Mouse (Mus musculus) stomach, postnatal 0 days (tissue): ENCODE measurements around the gene Gm47791. TPM values are rescaled to one million over a fixed set of nuclear protein-coding genes. Genes with fewer than 3 reads are reported as not detected.

ENCODE experiments used
- ATAC-seq: fragments of 200-750 bp; cut with Nextera tagmentation; 2 replicates; pipeline ENCODE4 v1.8.0; 2017; ENCODE audit not compliant: low FRiP score, low TSS enrichment
- DNase-seq: peaks from one replicate; pipeline ENCODE4 v3.0.0-alpha.2; 2016; ENCODE audit warnings: low spot score
- H3K27ac ChIP-seq: fragments of 300-500 bp; sonication (generic); replicated peaks from 2 replicates; pipeline ENCODE4 v1.5.1; 2014; ENCODE audit warnings: mild to moderate bottlenecking, control low read depth
- H3K27me3 ChIP-seq: fragments of 300-500 bp; sonication (generic); 2 replicates; pipeline ENCODE4 v1.6.1; 2014; ENCODE audit warnings: low read length; ENCODE audit not compliant: control insufficient read depth, insufficient read depth
- H3K36me3 ChIP-seq: fragments of 300-500 bp; sonication (generic); 2 replicates; pipeline ENCODE4 v1.6.1; 2014; ENCODE audit warnings: low read length, mixed read lengths; ENCODE audit not compliant: control insufficient read depth, insufficient read depth
- H3K4me1 ChIP-seq: fragments of 300-500 bp; sonication (generic); replicated peaks from 2 replicates; pipeline ENCODE4 v1.6.1; 2014; ENCODE audit warnings: antibody characterized with exemption; ENCODE audit not compliant: control insufficient read depth, insufficient read depth
- H3K4me2 ChIP-seq: fragments of 300-500 bp; sonication (generic); replicated peaks from 2 replicates; pipeline ENCODE4 v1.6.1; 2014; ENCODE audit warnings: low read depth, mild to moderate bottlenecking, control low read depth, moderate library complexity
- H3K4me3 ChIP-seq: fragments of 300-500 bp; sonication (generic); 2 replicates; pipeline ENCODE4 v1.5.1; 2014; ENCODE audit warnings: low read depth, low read length, control low read depth
- H3K9ac ChIP-seq: fragments of 300-500 bp; sonication (generic); 2 replicates; pipeline ENCODE4 v1.6.1; 2014; ENCODE audit warnings: mild to moderate bottlenecking, low read length, control low read depth, mixed read lengths
- H3K9me3 ChIP-seq: fragments of 300-500 bp; sonication (generic); 2 replicates; pipeline ENCODE4 v1.6.1; 2016; ENCODE audit warnings: low read length; ENCODE audit not compliant: control insufficient read depth
- CTCF ChIP-seq: IDR thresholded peaks from 2 replicates; pipeline ENCODE4 v1.5.1; 2016; ENCODE audit warnings: antibody characterized with exemption, low read depth, mild to moderate bottlenecking, moderate library complexity
- EP300 ChIP-seq: optimal IDR thresholded peaks from 2 replicates; pipeline ENCODE3; 2016; ENCODE audit warnings: antibody characterized with exemption
- WGBS: fragments of 180-500 bp; shearing (Covaris S2); extraction: QIAGEN DNeasy Blood & Tissue Kit; methylation state at CpG from one replicate; pipeline ENCODE4 v1.1.7; 2014; 5-methylcytosine and 5-hydroxymethylcytosine counted together
- polyA plus RNA-seq: library from polyadenylated mRNA; unstranded; fragments of >200 nt; fragmentation: Nextera tagmentation; extraction: Ambion mirVana; gene quantifications from 2 replicates; pipeline ENCODE4 v1.2.1, GENCODE M21; 2015

The Gm47791 gene
- polyA plus RNA-seq, 1 experiment from 2014 or later: not detected

DNA sequence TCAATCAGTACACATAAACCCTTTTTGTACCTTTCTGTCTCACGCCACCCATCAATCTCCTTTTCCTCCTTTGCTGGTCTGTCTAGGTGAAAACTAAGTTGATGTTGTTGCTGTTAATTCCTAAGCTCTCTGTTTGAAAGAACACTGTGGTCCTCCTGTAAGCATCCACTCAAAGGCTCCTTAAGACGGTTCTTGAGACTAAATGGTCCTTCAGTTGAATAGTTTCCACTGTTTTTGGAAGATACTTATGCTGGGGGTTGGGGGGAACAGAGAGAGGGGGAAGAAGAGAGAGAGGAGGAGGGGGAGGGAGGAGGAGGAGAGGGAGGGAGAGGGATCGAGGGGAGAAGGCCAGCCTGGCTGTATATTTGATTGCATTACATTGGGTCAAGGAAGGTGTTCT is 12.5 kb upstream of the Gm47791 start:
- no peak for ATAC-seq
- no peak for DNase-seq
- Histone ChIP-seq H3K9me3 (no peaks in the 10 kb centered on the region), H3K36me3 (no peaks in the 10 kb centered on the region), H3K27me3 (no peaks in the 10 kb centered on the region), H3K4me1 (no peaks in the 10 kb centered on the region), H3K9ac (no peak overlapping the region), H3K27ac (no peak overlapping the region), H3K4me2 (no peak overlapping the region), H3K4me3 (no peak overlapping the region)
- TF ChIP-seq EP300: no peak
- TF ChIP-seq CTCF: no peak
- WGBS: 72% methylated on average over 3 of the region's 3 CpGs

DNA sequence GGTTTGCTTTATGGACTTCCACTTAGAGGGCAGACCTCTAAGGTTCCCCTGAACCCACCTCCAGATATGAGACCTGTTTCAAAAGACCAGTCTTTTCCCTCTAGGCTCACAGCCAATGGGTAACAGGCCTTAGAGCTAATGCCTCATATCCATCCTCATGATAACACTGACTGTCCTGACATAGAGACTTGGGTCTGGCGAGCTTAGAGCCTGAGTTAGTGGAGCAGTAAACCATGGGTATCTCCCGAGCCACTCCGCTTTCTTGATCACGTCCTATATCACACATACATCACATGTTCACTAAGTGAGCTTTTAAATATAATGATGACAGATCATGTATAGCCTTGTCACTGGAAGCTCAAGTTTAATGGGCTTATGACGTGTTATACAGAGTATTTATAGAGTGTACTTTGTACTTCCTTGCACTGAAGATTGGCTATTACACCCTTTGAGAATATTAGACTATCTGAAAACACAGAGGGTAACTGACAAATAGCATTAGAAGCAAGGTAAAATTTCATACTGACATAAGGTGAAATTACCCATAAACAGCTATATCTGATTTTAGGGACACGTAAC is 8.4 kb upstream of the Gm47791 start:
- Histone ChIP-seq H3K9ac (no peak overlapping the region), H3K36me3 (no peaks in the 10 kb centered on the region), H3K27me3 (no peaks in the 10 kb centered on the region), H3K4me2 (no peak overlapping the region), H3K9me3 (no peaks in the 10 kb centered on the region), H3K4me1 (no peaks in the 10 kb centered on the region), H3K4me3 (no peak overlapping the region), H3K27ac (no peak overlapping the region)
- no peak for DNase-seq
- ATAC-seq: no peak
- WGBS: 82% methylated on average over 6 of the region's 6 CpGs
- TF ChIP-seq EP300 (no peak), CTCF (no peak)

DNA sequence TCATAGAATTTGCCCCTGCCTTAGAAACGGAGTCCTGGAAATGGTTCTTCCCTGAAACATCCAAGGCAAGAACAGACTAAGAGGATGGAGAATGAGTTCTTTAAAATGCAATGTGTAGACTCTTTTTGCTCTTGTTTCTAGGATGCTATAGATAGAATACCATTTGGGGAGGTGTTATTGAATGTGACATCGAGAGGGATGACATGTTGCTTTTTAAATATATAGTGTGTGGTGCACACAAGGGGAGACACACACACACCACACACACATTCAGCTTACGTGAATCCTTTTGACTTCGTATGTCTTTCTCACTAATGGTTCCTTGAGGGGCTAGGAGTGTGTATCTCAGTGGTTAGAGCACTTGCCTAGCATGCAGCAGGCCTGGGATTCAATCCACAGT is 4.2 kb upstream of the Gm47791 start:
- 91% methylated on average over 4 of the region's 4 CpGs for WGBS
- no peaks in the 10 kb centered on the region for H3K4me1 ChIP-seq
- no peak overlapping the region for H3K4me3 ChIP-seq
- no peak for ATAC-seq
- no peak overlapping the region for H3K4me2 ChIP-seq
- no peak overlapping the region for H3K27ac ChIP-seq
- no peaks in the 10 kb centered on the region for H3K36me3 ChIP-seq
- H3K27me3 ChIP-seq: no peaks in the 10 kb centered on the region
- no peak overlapping the region for H3K9ac ChIP-seq
- H3K9me3 ChIP-seq: no peaks in the 10 kb centered on the region
- no peak for TF ChIP-seq EP300
- TF ChIP-seq CTCF: no peak
- no peak for DNase-seq

DNA sequence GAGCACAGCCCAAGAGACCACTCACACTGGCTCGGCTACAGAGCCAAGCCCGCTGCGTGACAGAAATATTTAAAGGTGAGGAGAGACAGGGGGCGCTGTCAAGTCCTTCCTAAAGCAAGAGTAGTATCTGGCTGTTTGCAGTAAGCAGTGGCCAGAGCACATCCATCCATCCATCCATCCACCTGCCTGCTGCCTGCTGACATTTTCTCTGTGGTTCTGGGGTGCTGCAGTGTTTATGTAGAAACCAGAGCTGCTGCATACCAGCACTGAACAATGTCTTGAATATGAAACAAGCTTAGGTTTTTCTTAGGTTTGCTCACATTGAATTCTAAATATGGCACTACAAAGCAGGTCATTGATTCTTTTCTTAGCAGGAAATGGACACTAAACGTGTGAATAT is 2.2 kb upstream of the Gm47791 start:
- no peak for ATAC-seq
- H3K4me1 ChIP-seq: no peaks in the 10 kb centered on the region
- H3K36me3 ChIP-seq: no peaks in the 10 kb centered on the region
- no peak for TF ChIP-seq CTCF
- no peak for TF ChIP-seq EP300
- no peak for DNase-seq
- H3K4me2 ChIP-seq: no peak overlapping the region
- 74% methylated on average over 5 of the region's 5 CpGs for WGBS
- no peak overlapping the region for H3K4me3 ChIP-seq
- no peak overlapping the region for H3K9ac ChIP-seq
- H3K9me3 ChIP-seq: no peaks in the 10 kb centered on the region
- H3K27ac ChIP-seq: no peak overlapping the region
- no peaks in the 10 kb centered on the region for H3K27me3 ChIP-seq

DNA sequence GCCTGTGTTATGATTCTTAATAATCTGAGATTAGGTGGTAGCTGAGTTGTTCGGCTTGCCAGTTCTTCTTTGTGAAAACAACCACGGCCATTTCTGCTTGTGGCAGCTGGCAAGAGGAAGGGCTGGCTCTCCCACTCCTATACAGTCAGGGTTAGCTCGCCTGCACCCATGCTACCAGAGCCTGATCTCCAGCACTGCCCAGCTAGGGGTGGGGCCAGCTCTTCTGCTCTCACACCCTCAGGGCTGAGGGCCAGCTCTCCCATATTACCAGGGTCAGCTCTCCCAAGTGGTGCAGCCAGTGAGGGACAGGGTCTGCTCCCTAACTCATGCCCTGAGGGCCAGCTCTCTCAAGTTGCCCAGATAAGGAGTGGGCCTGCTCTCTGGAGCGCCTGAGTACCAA is 1.4 kb upstream of the Gm47791 start:
- TF ChIP-seq EP300: no peak
- TF ChIP-seq CTCF: no peak
- no peaks in the 10 kb centered on the region for H3K9me3 ChIP-seq
- no peaks in the 10 kb centered on the region for H3K4me1 ChIP-seq
- ATAC-seq (no peak), DNase-seq (no peak)
- no peak overlapping the region for H3K9ac ChIP-seq
- no peak overlapping the region for H3K4me3 ChIP-seq
- H3K27me3 ChIP-seq: no peaks in the 10 kb centered on the region
- H3K27ac ChIP-seq: no peak overlapping the region
- no peak overlapping the region for H3K4me2 ChIP-seq
- WGBS: 66% methylated on average over 4 of the region's 4 CpGs
- no peaks in the 10 kb centered on the region for H3K36me3 ChIP-seq

DNA sequence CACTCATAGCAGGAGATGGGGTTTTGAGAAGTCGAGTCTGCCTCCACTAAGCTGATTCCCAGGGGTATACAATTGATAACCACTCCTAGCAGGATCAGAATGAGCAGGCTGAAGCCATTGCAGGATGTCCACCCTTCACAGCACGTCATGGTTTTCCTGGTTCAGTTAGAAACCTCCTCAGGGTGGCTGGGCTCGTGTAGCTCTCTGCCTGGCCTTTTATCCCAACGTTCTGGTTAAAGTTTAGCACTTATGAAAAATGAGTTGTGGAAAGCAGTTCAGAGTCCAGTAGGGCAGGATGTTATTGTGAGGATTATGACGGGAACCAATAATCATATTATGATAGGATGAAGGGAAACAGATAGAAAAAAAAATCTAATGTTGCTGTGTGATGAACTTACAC is 2.8 kb downstream of the Gm47791 start, which contains the start of gene Tm4sf20:
Gene Tm4sf20, minus strand, starts transcription at position 193 of the 400 bp plus-strand sequence.
- Histone ChIP-seq H3K4me3 (no peak within 1 kb of the TSS), H3K4me2 (no peak within 1 kb of the TSS), H3K9me3 (no peaks in the 10 kb centered on the region), H3K4me1 (no peaks in the 10 kb centered on the region), H3K27me3 (no peaks in the 10 kb centered on the region), H3K36me3 (no peaks in the 10 kb centered on the region), H3K27ac (no peak within 1 kb of the TSS), H3K9ac (no peak within 1 kb of the TSS)
- no peak for ATAC-seq
- WGBS: 34% methylated on average over 5 of the region's 5 CpGs
- TF ChIP-seq CTCF (no peak), EP300 (no peak)
- no peak for DNase-seq
